Mouse (Mus musculus): Measurements from ENCODE around the gene Cygb. TPM values are rescaled to one million over a fixed set of nuclear protein-coding genes. Genes with fewer than 3 reads are reported as not detected.
A peak's percentile ranks its signal among the peaks of the same experiment; 100 is the strongest.

Gene Cygb
- polyA plus RNA-seq, 1 experiment from 2014 or later, result 5.8 TPM

- Histone ChIP-seq H3K9me3 (ENCODE audit: control insufficient read depth, low read length) (no peaks in the 10 kb centered on the region), H3K27ac (replicated peaks in 1 of 2; ENCODE audit: control insufficient read depth in 1 of 2, insufficient read depth in 1 of 2, low read depth in 2 of 2, low read length in 2 of 2) (no peak overlapping the region), H3K9ac (ENCODE audit: low read length) (peak overlapping the region; percentile 68), H3K27me3 (ENCODE audit: control insufficient read depth, insufficient read depth, low read length) (peaks cover 43% of the 10 kb centered on the region), H3K4me2 (ENCODE audit: low read length) (peak overlapping the region; percentile 80), H3K4me1 (ENCODE audit: control insufficient read depth in 2 of 2, insufficient read depth in 2 of 2, low read length in 2 of 2) (peaks cover 14 to 30% of the 10 kb centered on the region in 2 experiments), H3K4me3 (ENCODE audit: control insufficient read depth in 1 of 2, insufficient read depth in 1 of 2, low read depth in 1 of 2, low read length in 2 of 2) (peak overlapping the region; percentile 45), H3K36me3 (ENCODE audit: control insufficient read depth, insufficient read depth, low read length) (no peaks in the 10 kb centered on the region)
- under 1% methylated on average over 46 of the region's 47 CpGs for WGBS
- no peak for ATAC-seq (ENCODE audit: insufficient number of reproducible peaks, insufficient read depth, low FRiP score, low read depth)
Observed at GRCm38 (mm10) chr11:116653709-116654221, 348 bp downstream of the Cygb start.

DNA sequence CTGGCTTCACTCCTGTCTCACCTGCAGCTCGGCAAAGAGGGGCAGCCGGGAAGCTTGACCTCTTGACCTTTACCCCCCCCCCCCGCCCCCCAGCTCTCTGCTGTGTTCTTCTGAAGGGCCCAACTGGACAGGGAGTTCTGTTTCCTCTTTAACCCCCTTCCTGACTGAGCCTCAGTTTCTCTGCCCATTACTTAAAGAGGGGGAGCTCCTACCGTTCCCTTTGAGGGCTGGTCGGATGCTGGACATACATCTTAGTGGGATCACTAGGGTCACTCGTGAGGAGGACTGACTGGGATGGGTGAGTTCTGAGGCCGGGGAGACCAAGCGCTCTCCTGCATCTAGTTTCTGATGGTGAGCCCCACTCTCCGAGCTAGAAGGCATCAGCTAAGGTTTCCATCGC is 879 bp downstream of the Cygb start, which contains the start of gene Prcd:
Prcd (plus strand) TSS at position 301 of the 400 bp plus-strand sequence.
- Histone ChIP-seq H3K27ac (replicated peaks in 1 of 2; ENCODE audit: control insufficient read depth in 1 of 2, insufficient read depth in 1 of 2, low read depth in 2 of 2, low read length in 2 of 2) (no peak within 1 kb of the TSS), H3K36me3 (ENCODE audit: control insufficient read depth, insufficient read depth, low read length) (no peaks in the 10 kb centered on the region), H3K9me3 (ENCODE audit: control insufficient read depth, low read length) (no peaks in the 10 kb centered on the region), H3K9ac (ENCODE audit: low read length) (peak within 1 kb of the TSS; percentile 68), H3K4me2 (ENCODE audit: low read length) (peak within 1 kb of the TSS; percentile 80), H3K27me3 (ENCODE audit: control insufficient read depth, insufficient read depth, low read length) (peaks cover 43% of the 10 kb centered on the region), H3K4me1 (ENCODE audit: control insufficient read depth in 2 of 2, insufficient read depth in 2 of 2, low read length in 2 of 2) (peaks cover 17 to 32% of the 10 kb centered on the region in 2 experiments), H3K4me3 (ENCODE audit: control insufficient read depth in 1 of 2, insufficient read depth in 1 of 2, low read depth in 1 of 2, low read length in 2 of 2) (peak within 1 kb of the TSS; percentile 45)
- ATAC-seq (ENCODE audit: insufficient number of reproducible peaks, insufficient read depth, low FRiP score, low read depth), result no peak
- 10% methylated on average over 9 of the region's 10 CpGs for WGBS

DNA sequence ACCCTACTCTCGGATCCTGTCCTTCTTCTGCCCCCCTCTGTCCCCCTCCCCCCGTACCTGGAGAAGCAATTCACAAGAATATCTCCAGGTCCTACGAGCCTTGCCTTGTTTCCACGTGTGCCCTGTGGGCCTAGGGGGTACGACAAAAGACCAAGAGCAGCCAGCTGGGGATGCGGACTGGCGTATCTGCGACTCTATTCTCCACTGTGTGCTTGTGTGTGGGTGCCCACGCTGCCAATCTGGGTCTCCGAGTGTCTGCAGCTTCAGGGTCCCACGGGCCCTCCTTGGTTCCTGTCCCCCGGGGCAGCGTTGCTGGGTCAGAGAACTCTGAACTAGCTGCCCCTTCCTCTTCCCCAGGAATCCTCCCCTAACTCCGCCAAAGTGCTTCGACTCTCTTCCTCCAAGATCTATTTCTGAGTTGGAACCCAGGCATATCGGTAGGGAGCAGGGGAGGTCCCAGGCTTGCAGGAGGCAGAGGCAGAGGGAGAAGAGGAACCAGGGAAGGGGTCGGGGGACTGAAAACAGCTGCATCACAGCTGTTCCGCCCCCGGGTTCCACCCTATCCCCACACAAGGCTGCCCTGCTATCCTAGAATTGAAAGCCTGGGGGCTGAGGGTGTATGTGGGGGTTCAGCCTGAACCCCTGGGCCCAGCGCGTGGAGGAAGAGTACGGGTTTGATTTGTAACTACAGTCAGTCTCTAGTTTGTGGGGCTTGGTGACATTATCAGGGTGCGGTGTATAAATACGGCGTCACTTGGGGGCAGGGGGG is 1.6 kb downstream of the Cygb start:
- no peak overlapping the region for H3K4me3 ChIP-seq (ENCODE audit: control insufficient read depth in 1 of 2, insufficient read depth in 1 of 2, low read depth in 1 of 2, low read length in 2 of 2)
- 68% methylated on average over 25 of the region's 25 CpGs for WGBS
- no peak overlapping the region for H3K27ac ChIP-seq (replicated peaks in 1 of 2; ENCODE audit: control insufficient read depth in 1 of 2, insufficient read depth in 1 of 2, low read depth in 2 of 2, low read length in 2 of 2)
- H3K9me3 ChIP-seq (ENCODE audit: control insufficient read depth, low read length), result no peaks in the 10 kb centered on the region
- ATAC-seq (ENCODE audit: insufficient number of reproducible peaks, insufficient read depth, low FRiP score, low read depth), result no peak
- peaks cover 43% of the 10 kb centered on the region for H3K27me3 ChIP-seq (ENCODE audit: control insufficient read depth, insufficient read depth, low read length)
- peaks cover 14 to 31% of the 10 kb centered on the region in 2 experiments for H3K4me1 ChIP-seq (ENCODE audit: control insufficient read depth in 2 of 2, insufficient read depth in 2 of 2, low read length in 2 of 2)
- H3K9ac ChIP-seq (ENCODE audit: low read length), result no peak overlapping the region
- no peak overlapping the region; the same call in 1 of the 2 replicates for H3K4me2 ChIP-seq (ENCODE audit: low read length)
- no peaks in the 10 kb centered on the region for H3K36me3 ChIP-seq (ENCODE audit: control insufficient read depth, insufficient read depth, low read length)

DNA sequence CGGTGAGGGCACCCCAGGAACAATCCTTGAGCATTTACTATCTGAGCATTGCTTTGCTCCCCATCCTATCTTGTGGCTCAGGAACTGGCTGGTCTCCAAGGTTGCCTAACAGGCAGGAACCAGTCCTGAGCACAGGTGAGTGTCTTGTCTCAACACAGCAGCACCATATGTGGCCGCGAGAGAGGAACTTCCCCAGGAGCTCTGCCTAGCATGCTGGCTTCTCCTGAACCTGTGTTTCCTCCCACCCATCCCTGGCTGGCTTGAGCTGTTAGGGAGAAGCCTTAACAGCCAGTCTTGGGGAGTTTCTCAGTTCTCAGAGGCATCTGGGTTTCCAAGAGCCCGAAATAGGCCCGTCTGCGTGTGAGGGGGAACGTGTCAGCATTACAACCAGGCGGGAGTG is 2.8 kb downstream of the Cygb start:
- Histone ChIP-seq H3K36me3 (ENCODE audit: control insufficient read depth, insufficient read depth, low read length) (no peaks in the 10 kb centered on the region), H3K9me3 (ENCODE audit: control insufficient read depth, low read length) (no peaks in the 10 kb centered on the region), H3K27me3 (ENCODE audit: control insufficient read depth, insufficient read depth, low read length) (peaks cover 43% of the 10 kb centered on the region), H3K9ac (ENCODE audit: low read length) (no peak overlapping the region), H3K4me1 (ENCODE audit: control insufficient read depth in 2 of 2, insufficient read depth in 2 of 2, low read length in 2 of 2) (peaks cover 15 to 25% of the 10 kb centered on the region in 2 experiments), H3K4me2 (ENCODE audit: low read length) (no peak overlapping the region), H3K27ac (replicated peaks in 1 of 2; ENCODE audit: control insufficient read depth in 1 of 2, insufficient read depth in 1 of 2, low read depth in 2 of 2, low read length in 2 of 2) (no peak overlapping the region), H3K4me3 (ENCODE audit: control insufficient read depth in 1 of 2, insufficient read depth in 1 of 2, low read depth in 1 of 2, low read length in 2 of 2) (no peak overlapping the region)
- 83% methylated on average over 8 of the region's 8 CpGs for WGBS
- ATAC-seq (ENCODE audit: insufficient number of reproducible peaks, insufficient read depth, low FRiP score, low read depth), result no peak

DNA sequence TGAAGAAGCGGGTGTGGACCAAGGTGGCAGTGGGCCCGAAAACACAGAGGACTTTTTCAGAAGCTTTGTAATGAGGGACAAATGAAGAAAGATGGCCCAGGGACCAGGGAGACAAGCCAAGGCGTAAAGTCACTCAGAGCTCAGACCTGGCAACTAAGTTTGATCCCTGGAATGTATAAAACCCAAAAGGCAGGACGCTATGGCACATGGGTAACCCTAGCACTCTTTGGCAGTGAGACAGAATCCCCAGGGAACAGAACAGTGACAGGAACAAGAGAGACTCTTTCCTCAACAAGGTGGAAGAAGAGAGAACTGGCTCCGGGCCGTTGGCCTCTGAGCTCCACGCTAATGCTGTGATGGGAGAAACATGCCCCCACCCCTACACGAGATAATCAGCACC is 3.3 kb downstream of the Cygb start:
- Histone ChIP-seq H3K27ac (replicated peaks in 1 of 2; ENCODE audit: control insufficient read depth in 1 of 2, insufficient read depth in 1 of 2, low read depth in 2 of 2, low read length in 2 of 2) (no peak overlapping the region), H3K4me2 (ENCODE audit: low read length) (no peak overlapping the region), H3K36me3 (ENCODE audit: control insufficient read depth, insufficient read depth, low read length) (no peaks in the 10 kb centered on the region), H3K9me3 (ENCODE audit: control insufficient read depth, low read length) (no peaks in the 10 kb centered on the region), H3K4me3 (ENCODE audit: control insufficient read depth in 1 of 2, insufficient read depth in 1 of 2, low read depth in 1 of 2, low read length in 2 of 2) (no peak overlapping the region), H3K27me3 (ENCODE audit: control insufficient read depth, insufficient read depth, low read length) (peaks cover 43% of the 10 kb centered on the region), H3K4me1 (ENCODE audit: control insufficient read depth in 2 of 2, insufficient read depth in 2 of 2, low read length in 2 of 2) (peaks cover 15 to 24% of the 10 kb centered on the region in 2 experiments), H3K9ac (ENCODE audit: low read length) (no peak overlapping the region)
- no peak for ATAC-seq (ENCODE audit: insufficient number of reproducible peaks, insufficient read depth, low FRiP score, low read depth)
- 85% methylated on average over 8 of the region's 8 CpGs for WGBS

DNA sequence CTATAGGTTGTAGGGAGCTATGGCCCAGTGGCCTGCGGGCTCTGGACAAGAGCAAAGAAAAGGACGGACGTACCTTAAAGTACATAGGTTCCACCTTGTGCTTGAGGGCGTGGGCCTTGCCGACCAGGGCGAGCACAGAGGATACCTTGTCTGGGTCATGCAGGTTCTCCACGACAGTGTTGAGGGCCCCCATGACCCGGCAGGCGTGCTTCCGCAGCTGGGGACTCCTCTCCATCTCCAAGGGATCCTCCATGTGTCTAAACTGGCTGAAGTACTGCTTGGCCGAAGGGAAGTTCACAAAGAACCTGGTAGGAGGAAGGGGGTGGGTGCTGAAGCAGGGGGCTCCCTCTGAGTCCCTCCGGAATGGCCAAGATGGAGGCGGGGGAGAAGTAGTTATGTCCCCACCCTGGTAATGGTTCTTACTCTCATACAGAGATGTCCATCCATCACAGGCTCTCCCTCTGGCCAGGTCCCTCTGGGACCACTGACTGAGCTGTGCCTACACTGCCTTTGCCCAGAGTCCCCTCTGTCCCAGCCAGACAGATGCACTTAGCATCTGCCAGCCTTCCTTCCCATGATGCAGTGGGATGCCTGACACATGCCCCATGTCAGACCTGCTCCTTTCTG is 4.3 kb downstream of the Cygb start:
- H3K9me3 ChIP-seq (ENCODE audit: control insufficient read depth, low read length), result no peaks in the 10 kb centered on the region
- H3K27ac ChIP-seq (replicated peaks in 1 of 2; ENCODE audit: control insufficient read depth in 1 of 2, insufficient read depth in 1 of 2, low read depth in 2 of 2, low read length in 2 of 2), result no peak overlapping the region
- H3K36me3 ChIP-seq (ENCODE audit: control insufficient read depth, insufficient read depth, low read length), result no peaks in the 10 kb centered on the region
- no peak overlapping the region for H3K9ac ChIP-seq (ENCODE audit: low read length)
- 91% methylated on average over 13 of the region's 13 CpGs for WGBS
- no peak for ATAC-seq (ENCODE audit: insufficient number of reproducible peaks, insufficient read depth, low FRiP score, low read depth)
- H3K4me2 ChIP-seq (ENCODE audit: low read length), result no peak overlapping the region
- H3K27me3 ChIP-seq (ENCODE audit: control insufficient read depth, insufficient read depth, low read length), result peaks cover 40% of the 10 kb centered on the region
- H3K4me3 ChIP-seq (ENCODE audit: control insufficient read depth in 1 of 2, insufficient read depth in 1 of 2, low read depth in 1 of 2, low read length in 2 of 2), result no peak overlapping the region
- H3K4me1 ChIP-seq (ENCODE audit: control insufficient read depth in 2 of 2, insufficient read depth in 2 of 2, low read length in 2 of 2), result peaks cover 15 to 25% of the 10 kb centered on the region in 2 experiments

GRCm38 (mm10) chr11:116648976-116649375 is 5.1 kb downstream of the Cygb start:
- Histone ChIP-seq H3K4me2 (ENCODE audit: low read length) (no peak overlapping the region), H3K36me3 (ENCODE audit: control insufficient read depth, insufficient read depth, low read length) (no peaks in the 10 kb centered on the region), H3K9ac (ENCODE audit: low read length) (no peak overlapping the region), H3K27ac (replicated peaks in 1 of 2; ENCODE audit: control insufficient read depth in 1 of 2, insufficient read depth in 1 of 2, low read depth in 2 of 2, low read length in 2 of 2) (no peak overlapping the region), H3K4me3 (ENCODE audit: control insufficient read depth in 1 of 2, insufficient read depth in 1 of 2, low read depth in 1 of 2, low read length in 2 of 2) (no peak overlapping the region), H3K27me3 (ENCODE audit: control insufficient read depth, insufficient read depth, low read length) (peaks cover 36% of the 10 kb centered on the region), H3K9me3 (ENCODE audit: control insufficient read depth, low read length) (no peaks in the 10 kb centered on the region), H3K4me1 (ENCODE audit: control insufficient read depth in 2 of 2, insufficient read depth in 2 of 2, low read length in 2 of 2) (peaks cover 18 to 27% of the 10 kb centered on the region in 2 experiments)
- 68% methylated on average over 10 of the region's 10 CpGs for WGBS
- ATAC-seq (ENCODE audit: insufficient number of reproducible peaks, insufficient read depth, low FRiP score, low read depth), result no peak

Measured in heart, embryonic 14.5 days (tissue).